Mouse (Mus musculus): Measurements from ENCODE around the gene Pcnx2.

Gene Pcnx2

GRCm38 (mm10) chr8:125897388-125897787, 729 bp downstream of the Pcnx2 start:
- DNase-seq (ENCODE audit: low spot score): no peak

GRCm38 (mm10) chr8:125889920-125890319, 8.2 kb downstream of the Pcnx2 start:
- DNase-seq (ENCODE audit: low spot score): no peak

GRCm38 (mm10) chr8:125887549-125887948, 10.6 kb downstream of the Pcnx2 start:
- no peak for DNase-seq (ENCODE audit: low spot score)

- no peak for DNase-seq (ENCODE audit: low spot score)
Observed at GRCm38 (mm10) chr8:125880447-125880846, 17.7 kb downstream of the Pcnx2 start.

- peak; percentile 16 for DNase-seq (ENCODE audit: low spot score)
Observed at GRCm38 (mm10) chr8:125873250-125873534, 24.9 kb downstream of the Pcnx2 start.

GRCm38 (mm10) chr8:125872501-125873249, 25.4 kb downstream of the Pcnx2 start:
- no peak for DNase-seq (ENCODE audit: low spot score)

- DNase-seq (ENCODE audit: low spot score): peak; percentile 70
Observed at GRCm38 (mm10) chr8:125870821-125871321, 27.2 kb downstream of the Pcnx2 start.

GRCm38 (mm10) chr8:125870179-125870702, 27.9 kb downstream of the Pcnx2 start:
- DNase-seq (ENCODE audit: low spot score): no peak

GRCm38 (mm10) chr8:125869739-125870138, 28.4 kb downstream of the Pcnx2 start:
- no peak for DNase-seq (ENCODE audit: low spot score)

GRCm38 (mm10) chr8:125868552-125868951, 29.6 kb downstream of the Pcnx2 start:
- no peak for DNase-seq (ENCODE audit: low spot score)

GRCm38 (mm10) chr8:125866125-125866524, 32.0 kb downstream of the Pcnx2 start:
- no peak for DNase-seq (ENCODE audit: low spot score)

GRCm38 (mm10) chr8:125857251-125857650, 40.9 kb downstream of the Pcnx2 start:
- no peak for DNase-seq (ENCODE audit: low spot score)

GRCm38 (mm10) chr8:125856160-125856559, 42.0 kb downstream of the Pcnx2 start:
- no peak for DNase-seq (ENCODE audit: low spot score)

- no peak for DNase-seq (ENCODE audit: low spot score)
Observed at GRCm38 (mm10) chr8:125854379-125854778, 43.7 kb downstream of the Pcnx2 start.

GRCm38 (mm10) chr8:125853300-125853699, 44.8 kb downstream of the Pcnx2 start:
- DNase-seq (ENCODE audit: low spot score): no peak

GRCm38 (mm10) chr8:125849181-125849580, 48.9 kb downstream of the Pcnx2 start:
- DNase-seq (ENCODE audit: low spot score): no peak

GRCm38 (mm10) chr8:125847842-125848241, 50.3 kb downstream of the Pcnx2 start:
- no peak for DNase-seq (ENCODE audit: low spot score)

GRCm38 (mm10) chr8:125845281-125845680, 52.8 kb downstream of the Pcnx2 start:
- peak; percentile 6 for DNase-seq (ENCODE audit: low spot score)

- DNase-seq (ENCODE audit: low spot score): no peak
Observed at GRCm38 (mm10) chr8:125843122-125843836, 54.8 kb downstream of the Pcnx2 start.

GRCm38 (mm10) chr8:125842158-125842557, 56.0 kb downstream of the Pcnx2 start:
- no peak for DNase-seq (ENCODE audit: low spot score)

GRCm38 (mm10) chr8:125824688-125825087, 73.4 kb downstream of the Pcnx2 start:
- DNase-seq (ENCODE audit: low spot score): no peak

GRCm38 (mm10) chr8:125823719-125824118, 74.4 kb downstream of the Pcnx2 start:
- DNase-seq (ENCODE audit: low spot score): peak; percentile 17

GRCm38 (mm10) chr8:125822065-125822464, 76.1 kb downstream of the Pcnx2 start:
- no peak for DNase-seq (ENCODE audit: low spot score)

All from lung, postnatal 25 days (tissue).